ENCODE assay signal across 9 mouse cellular contexts in the genomic region with DNA sequence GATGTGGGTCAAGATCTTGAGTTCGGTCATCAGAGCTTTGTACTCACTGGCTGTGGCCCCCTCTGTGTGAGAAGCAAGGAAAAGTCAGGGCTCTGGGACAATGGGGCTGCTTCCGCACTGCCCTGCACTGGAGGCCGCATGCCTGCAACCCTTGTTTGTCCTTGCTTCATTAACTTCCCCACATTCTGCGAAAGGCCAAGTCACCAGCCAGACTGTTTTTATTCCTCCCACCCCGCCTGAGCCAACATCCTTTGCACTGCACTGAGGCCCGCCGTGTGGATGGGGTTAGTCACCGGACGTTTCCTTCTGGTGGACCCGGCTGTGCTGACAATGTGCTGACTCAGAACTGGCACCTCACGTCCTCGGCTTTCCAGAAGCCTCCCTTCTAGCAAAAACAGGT.
DNase-seq lines count a peak whose midpoint lies in the region; ATAC-seq lines count a peak whose summit lies in the region.
"Had no signal": no experiment of that assay in that cellular context is flagged by ENCODE, and none has a peak within 500 bp of the region (broad histone marks: within the 10 kb centered on the region; RNA-seq: fewer than 3 reads in every experiment).

No protein-coding gene starts in this region.

- H3K27me3 ChIP-seq in heart, embryonic 12.5 days (replicated peaks), result no peaks in the 10 kb centered on the region
- H3K27me3 ChIP-seq in liver, embryonic 13.5 days, result no peaks in the 10 kb centered on the region
- H3K27me3 ChIP-seq in midbrain, embryonic 15.5 days (replicated peaks), result no peaks in the 10 kb centered on the region

- 45% methylated on average over 12 of the region's 12 CpGs for WGBS in heart, embryonic 12.5 days
- WGBS in liver, embryonic 13.5 days (ENCODE audit: insufficient replicate concordance), result 33% methylated on average over 12 of the region's 12 CpGs
- 73% methylated on average over 12 of the region's 12 CpGs for WGBS in midbrain, embryonic 15.5 days

- H3K36me3 ChIP-seq in heart, embryonic 12.5 days, result 0 out of 2 replicates have a peak, but pooled peaks cover 8% of the 10 kb centered on the region
- no peaks in the 10 kb centered on the region for H3K36me3 ChIP-seq in liver, embryonic 13.5 days
- no peaks in the 10 kb centered on the region for H3K36me3 ChIP-seq in midbrain, embryonic 15.5 days (replicated peaks)

- no peaks in the 10 kb centered on the region for H3K9me3 ChIP-seq in heart, embryonic 12.5 days (replicated peaks)
- no peaks in the 10 kb centered on the region for H3K9me3 ChIP-seq in liver, embryonic 13.5 days (replicated peaks)
- no peaks in the 10 kb centered on the region for H3K9me3 ChIP-seq in midbrain, embryonic 15.5 days

- H3K4me2 ChIP-seq in heart, embryonic 12.5 days, result no peak overlapping the region
- no peak overlapping the region for H3K4me2 ChIP-seq in liver, embryonic 13.5 days
- no peak overlapping the region for H3K4me2 ChIP-seq in midbrain, embryonic 15.5 days

- intact Hi-C loops in heart, postnatal 36 days (cut with DNase I), result loop anchor here (5.0 kb wide), 1 partner anchor 37 kb away; no protein-coding TSS in a partner anchor

- H3K4me1 ChIP-seq in heart, embryonic 12.5 days (replicated peaks), result peaks cover 11% of the 10 kb centered on the region; the same call in 1 of the 2 replicates
- no peaks in the 10 kb centered on the region for H3K4me1 ChIP-seq in liver, embryonic 13.5 days (replicated peaks)
- no peaks in the 10 kb centered on the region for H3K4me1 ChIP-seq in midbrain, embryonic 15.5 days

- peak overlapping the region; percentile 69 for H3K27ac ChIP-seq in heart, embryonic 12.5 days (ENCODE audit: poor library complexity, severe bottlenecking)
- H3K27ac ChIP-seq in liver, embryonic 13.5 days, result peak overlapping the region; percentile 18; the same call in 1 of the 2 replicates
- H3K27ac ChIP-seq in midbrain, embryonic 15.5 days, result no peak overlapping the region
- H3K27ac ChIP-seq: left cerebral cortex, adult 2 months had no signal

- H3K9ac ChIP-seq in heart, embryonic 12.5 days, result no peak overlapping the region
- H3K9ac ChIP-seq in liver, embryonic 13.5 days, result no peak overlapping the region
- H3K9ac ChIP-seq in midbrain, embryonic 15.5 days, result no peak overlapping the region

- DNase-seq in heart, adult 11 months, result peak; percentile 96
- no peak for DNase-seq in heart, postnatal 36 days
- peak; percentile 24 for DNase-seq in ZHBTc4 (ENCODE audit: low read depth, low spot score)
- no peak for DNase-seq in liver, embryonic 13.5 days
- no peak for DNase-seq in natural killer cell, adult 2 months (ENCODE audit: low spot score in 2 of 2)
- no peak for DNase-seq in urinary bladder, postnatal 4 days (ENCODE audit: low spot score in 2 of 2)

- no peak overlapping the region for H3K4me3 ChIP-seq in heart, embryonic 12.5 days
- no peak overlapping the region for H3K4me3 ChIP-seq in liver, embryonic 13.5 days (replicated peaks)
- H3K4me3 ChIP-seq in midbrain, embryonic 15.5 days, result no peak overlapping the region
- H3K4me3 ChIP-seq: left cerebral cortex, adult 2 months had no signal

- ATAC-seq in heart, embryonic 12.5 days (ENCODE audit: insufficient number of reproducible peaks, low FRiP score), result peak; percentile 80
- ATAC-seq in liver, embryonic 13.5 days (ENCODE audit: low read depth), result no peak
- no peak for ATAC-seq in midbrain, embryonic 15.5 days (replicated peaks)

Comparison
In these comparisons a context has a peak if more than half of its experiments do, and no peak if none do; other contexts are left out.
1. DNase-seq: peak in heart, adult 11 months (single experiment) and ZHBTc4 (single experiment); none in heart, postnatal 36 days (0 of 2), liver, embryonic 13.5 days (single experiment), natural killer cell, adult 2 months (0 of 2) and urinary bladder, postnatal 4 days (0 of 2).